Mouse (Mus musculus): ENCODE results near the gene Rad54l.
A peak's percentile ranks its signal among the peaks of the same experiment; 100 is the strongest.

GRCm38 (mm10) chr4:116074861-116075620, 48.4 kb downstream of the Rad54l start, which contains the start of the genes Uqcrh and Lrrc41:
- TF ChIP-seq CTCF (IDR thresholded peaks at IDR 0.05; ENCODE audit: low read depth) (peak; percentile 24; the same call in 1 of the 2 replicates), EP300 (IDR thresholded peaks at IDR 0.05; ENCODE audit: low read depth) (peak; percentile 60)
